Mouse (Mus musculus) urinary bladder, postnatal 36 days (tissue): ENCODE data around the gene Gramd4.

Source experiments
- DNase-seq, 2 experiments: peaks; one replicate each; pipeline ENCODE4 v3.0.0; 2022; ENCODE audit warnings: low spot score in 2 of 2, mixed read lengths in 1 of 2

The Gramd4 gene

GRCm38 (mm10) chr15:86181941-86182439 lies 124.5 kb downstream of the Gramd4 start:
- peak in 1 of 2 experiments; percentile 43 for DNase-seq

GRCm38 (mm10) chr15:86182646-86183045 lies 125.2 kb downstream of the Gramd4 start:
- peak in 1 of 2 experiments; percentile 47 for DNase-seq

GRCm38 (mm10) chr15:86183484-86183883 lies 126.0 kb downstream of the Gramd4 start:
- no peak for DNase-seq

- DNase-seq: no peak
Measured at GRCm38 (mm10) chr15:86184071-86184470, 126.6 kb downstream of the Gramd4 start.

GRCm38 (mm10) chr15:86184851-86185688 lies 127.6 kb downstream of the Gramd4 start:
- DNase-seq: peak in 1 of 2 experiments; percentile 32

GRCm38 (mm10) chr15:86185689-86186569 lies 128.4 kb downstream of the Gramd4 start, which contains the start of gene Cerk:
Cerk (minus strand) TSS chr15:86186141.
- peak; percentile 72 to 74 for DNase-seq

GRCm38 (mm10) chr15:86186686-86187085 lies 129.2 kb downstream of the Gramd4 start:
- DNase-seq: peak; percentile 63 to 70
